Comparison of ENCODE assay signal across 8 mouse cellular contexts in genomic region chr9:117393626-117394525, GRCm38 (mm10).
DNase-seq lines count a peak whose midpoint lies in the region; ATAC-seq and TF ChIP-seq lines count a peak whose summit lies in the region.

No protein-coding gene starts in this region.

- no peaks in the 10 kb centered on the region for H3K36me3 ChIP-seq in midbrain, embryonic 14.5 days (ENCODE audit: control insufficient read depth, insufficient read depth, low read length)
- no peaks in the 10 kb centered on the region for H3K36me3 ChIP-seq in midbrain, embryonic 10.5 days
- no peaks in the 10 kb centered on the region for H3K36me3 ChIP-seq in hindbrain, postnatal 0 days (ENCODE audit: insufficient read depth, low read length)

- H3K9me3 ChIP-seq in midbrain, embryonic 14.5 days (ENCODE audit: control insufficient read depth, low read length) = no peaks in the 10 kb centered on the region
- no peaks in the 10 kb centered on the region for H3K9me3 ChIP-seq in midbrain, embryonic 10.5 days (replicated peaks)
- H3K9me3 ChIP-seq in hindbrain, postnatal 0 days (ENCODE audit: low read length) = no peaks in the 10 kb centered on the region

- no peak overlapping the region for H3K27ac ChIP-seq in midbrain, embryonic 14.5 days (replicated peaks; ENCODE audit: low read depth, low read length)
- H3K27ac ChIP-seq in midbrain, embryonic 10.5 days (replicated peaks) = no peak overlapping the region
- H3K27ac ChIP-seq in hindbrain, postnatal 0 days = no peak overlapping the region

- ATAC-seq in midbrain, embryonic 14.5 days (ENCODE audit: low FRiP score, low TSS enrichment) = peak; percentile 27; the same call in 1 of the 2 replicates
- peak; percentile 77; the same call in 1 of the 2 replicates for ATAC-seq in hindbrain, postnatal 0 days
- ATAC-seq in erythroid progenitor cell, adult 5-6 weeks (replicated peaks; ENCODE audit: low FRiP score, poor library complexity, severe bottlenecking) = no peak

- H3K4me1 ChIP-seq in midbrain, embryonic 14.5 days (ENCODE audit: control insufficient read depth, insufficient read depth, low read length) = no peaks in the 10 kb centered on the region
- no peaks in the 10 kb centered on the region for H3K4me1 ChIP-seq in midbrain, embryonic 10.5 days
- 0 out of 2 replicates have a peak, but pooled peaks cover 3% of the 10 kb centered on the region for H3K4me1 ChIP-seq in hindbrain, postnatal 0 days (ENCODE audit: insufficient read depth, low read length)

- no peak overlapping the region for H3K4me3 ChIP-seq in midbrain, embryonic 14.5 days (replicated peaks; ENCODE audit: low read depth, low read length)
- no peak overlapping the region for H3K4me3 ChIP-seq in midbrain, embryonic 10.5 days
- no peak overlapping the region for H3K4me3 ChIP-seq in hindbrain, postnatal 0 days (ENCODE audit: low read length)

- no peak overlapping the region for H3K9ac ChIP-seq in midbrain, embryonic 14.5 days (replicated peaks; ENCODE audit: low read length)
- H3K9ac ChIP-seq in hindbrain, postnatal 0 days (replicated peaks; ENCODE audit: low read length) = no peak overlapping the region

- DNase-seq in cerebellum, postnatal 10 days = peak; percentile 87 to 89
- no peak for DNase-seq in cerebellum, adult 11-12 months
- DNase-seq in midbrain, embryonic 14.5 days = peak; percentile 83
- DNase-seq in midbrain, embryonic 10.5 days (ENCODE audit: low spot score) = no peak
- peak; percentile 88 for DNase-seq in hindbrain, postnatal 0 days (ENCODE audit: low spot score)
- DNase-seq in lung, postnatal 10 days = peak; percentile 78
- DNase-seq in spleen, postnatal 14 days (ENCODE audit: low spot score in 2 of 2) = no peak

- H3K27me3 ChIP-seq in midbrain, embryonic 14.5 days (ENCODE audit: control insufficient read depth, insufficient read depth, low read length) = no peaks in the 10 kb centered on the region
- no peaks in the 10 kb centered on the region for H3K27me3 ChIP-seq in midbrain, embryonic 10.5 days (ENCODE audit: low read depth, poor library complexity, severe bottlenecking)
- H3K27me3 ChIP-seq in hindbrain, postnatal 0 days (ENCODE audit: insufficient read depth, low read length) = no peaks in the 10 kb centered on the region

- H3K4me2 ChIP-seq in midbrain, embryonic 14.5 days (ENCODE audit: low read length) = no peak overlapping the region
- peak overlapping the region; percentile 7; the same call in 1 of the 2 replicates for H3K4me2 ChIP-seq in hindbrain, postnatal 0 days (ENCODE audit: low read depth, low read length)

- WGBS in midbrain, embryonic 14.5 days = 69% methylated on average over 18 of the region's 18 CpGs
- WGBS in midbrain, embryonic 10.5 days = 91% methylated on average over 18 of the region's 18 CpGs
- 44% methylated on average over 18 of the region's 18 CpGs for WGBS in hindbrain, postnatal 0 days

- TF ChIP-seq CTCF in hindbrain, postnatal 0 days (IDR thresholded peaks at IDR 0.05; ENCODE audit: low read depth) = peak; percentile 57

Comparison
In these comparisons a context has a peak if more than half of its experiments do, and no peak if none do; other contexts are left out.
1. DNase-seq: peak in cerebellum, postnatal 10 days (2 of 2), midbrain, embryonic 14.5 days (single experiment), hindbrain, postnatal 0 days (single experiment) and lung, postnatal 10 days (single experiment); none in cerebellum, adult 11-12 months (single experiment), midbrain, embryonic 10.5 days (single experiment) and spleen, postnatal 14 days (0 of 2).